Mouse (Mus musculus) embryonic facial prominence, embryonic 12.5 days (tissue): ENCODE results near the gene Ap3d1. TPM values are rescaled to one million over a fixed set of nuclear protein-coding genes. Genes with fewer than 3 reads are reported as not detected.
A peak's percentile ranks its signal among the peaks of the same experiment; 100 is the strongest.

Experiments
- ATAC-seq: fragments of 200-750 bp; cut with Nextera tagmentation; 2 replicates; pipeline ENCODE4 v1.8.0; 2017; ENCODE audit not compliant: insufficient number of reproducible peaks, insufficient read depth, low FRiP score, low TSS enrichment
- H3K27ac ChIP-seq: fragments of 300-500 bp; sonication (generic); 2 replicates; pipeline ENCODE4 v1.5.1; 2016; ENCODE audit warnings: mild to moderate bottlenecking
- H3K27me3 ChIP-seq: fragments of 300-500 bp; sonication (generic); 2 replicates; pipeline ENCODE4 v1.6.1; 2016; ENCODE audit warnings: mild to moderate bottlenecking, moderate library complexity
- H3K36me3 ChIP-seq: fragments of 300-500 bp; sonication (generic); 2 replicates; pipeline ENCODE4 v1.6.1; 2016; ENCODE audit warnings: mild to moderate bottlenecking
- H3K4me1 ChIP-seq: fragments of 300-500 bp; sonication (generic); 2 replicates; pipeline ENCODE4 v1.6.1; 2016
- H3K4me2 ChIP-seq: fragments of 300-500 bp; sonication (generic); replicated peaks from 2 replicates; pipeline ENCODE4 v1.6.1; 2016; ENCODE audit warnings: mild to moderate bottlenecking, moderate library complexity
- H3K4me3 ChIP-seq: fragments of 300-500 bp; sonication (generic); 2 replicates; pipeline ENCODE4 v1.5.1; 2016; ENCODE audit warnings: mild to moderate bottlenecking
- H3K9ac ChIP-seq: fragments of 300-500 bp; sonication (generic); 2 replicates; pipeline ENCODE4 v1.6.1; 2016; ENCODE audit warnings: mild to moderate bottlenecking, moderate library complexity
- H3K9me3 ChIP-seq: fragments of 300-500 bp; sonication (generic); 2 replicates; pipeline ENCODE4 v1.6.1; 2016; ENCODE audit warnings: mild to moderate bottlenecking, moderate library complexity
- WGBS: fragments of 180-500 bp; shearing (Covaris S2); methylation state at CpG from one replicate; pipeline ENCODE4 v1.1.7; 2016; 5-methylcytosine and 5-hydroxymethylcytosine counted together
- polyA plus RNA-seq: library from polyadenylated mRNA; unstranded; fragments of >200 nt; fragmentation: Nextera tagmentation; extraction: Ambion mirVana; gene quantifications from 2 replicates; pipeline ENCODE4 v1.2.1, GENCODE M21; 2016

The Ap3d1 gene
- polyA plus RNA-seq, 1 experiment from 2014 or later = 84.7 TPM

- Histone ChIP-seq H3K27me3 (no peaks in the 10 kb centered on the region), H3K4me2 (no peak overlapping the region), H3K9ac (0 out of 2 replicates have a peak overlapping the region, but pooled peaks have one; percentile 16), H3K4me3 (no peak overlapping the region), H3K27ac (no peak overlapping the region), H3K9me3 (no peaks in the 10 kb centered on the region), H3K4me1 (peaks cover 32% of the 10 kb centered on the region), H3K36me3 (peaks cover 78% of the 10 kb centered on the region)
- no peak for ATAC-seq
- 95% methylated on average over 7 of the region's 7 CpGs for WGBS
Observed at GRCm38 (mm10) chr10:80669737-80670485, 72.2 kb downstream of the Ap3d1 start.

- H3K27ac ChIP-seq = no peak overlapping the region
Observed at GRCm38 (mm10) chr10:80669018-80669417, 73.0 kb downstream of the Ap3d1 start.

GRCm38 (mm10) chr10:80668614-80669013 lies 73.5 kb downstream of the Ap3d1 start:
- ATAC-seq = no peak
- peaks cover 78% of the 10 kb centered on the region for H3K36me3 ChIP-seq
- no peaks in the 10 kb centered on the region for H3K9me3 ChIP-seq
- H3K27ac ChIP-seq = no peak overlapping the region
- H3K4me1 ChIP-seq = peaks cover 24% of the 10 kb centered on the region
- H3K4me3 ChIP-seq = no peak overlapping the region
- 87% methylated on average over 11 of the region's 11 CpGs for WGBS
- H3K4me2 ChIP-seq = no peak overlapping the region
- no peak overlapping the region for H3K9ac ChIP-seq
- H3K27me3 ChIP-seq = no peaks in the 10 kb centered on the region

More at GRCm38 (mm10) chr10:80669018-80669417, 73.0 kb downstream of the Ap3d1 start:
- Histone ChIP-seq H3K36me3 (peaks cover 78% of the 10 kb centered on the region), H3K9me3 (no peaks in the 10 kb centered on the region), H3K4me1 (peaks cover 28% of the 10 kb centered on the region), H3K4me2 (no peak overlapping the region), H3K9ac (0 out of 2 replicates have a peak overlapping the region, but pooled peaks have one; percentile 10), H3K4me3 (no peak overlapping the region), H3K27me3 (no peaks in the 10 kb centered on the region)
- 89% methylated on average over 12 of the region's 12 CpGs for WGBS
- ATAC-seq = no peak

GRCm38 (mm10) chr10:80666837-80667412 lies 75.1 kb downstream of the Ap3d1 start:
- H3K9me3 ChIP-seq = no peaks in the 10 kb centered on the region
- no peak overlapping the region for H3K9ac ChIP-seq
- H3K36me3 ChIP-seq = peaks cover 65% of the 10 kb centered on the region
- no peaks in the 10 kb centered on the region for H3K27me3 ChIP-seq
- ATAC-seq = no peak
- no peak overlapping the region for H3K27ac ChIP-seq
- peaks cover 16% of the 10 kb centered on the region for H3K4me1 ChIP-seq
- H3K4me2 ChIP-seq = no peak overlapping the region
- 84% methylated on average over 19 of the region's 19 CpGs for WGBS
- no peak overlapping the region for H3K4me3 ChIP-seq

- Histone ChIP-seq H3K27ac (no peak overlapping the region), H3K36me3 (peaks cover 57% of the 10 kb centered on the region), H3K4me1 (peaks cover 16% of the 10 kb centered on the region), H3K9me3 (no peaks in the 10 kb centered on the region), H3K4me2 (no peak overlapping the region), H3K9ac (no peak overlapping the region), H3K27me3 (no peaks in the 10 kb centered on the region), H3K4me3 (no peak overlapping the region)
- no peak for ATAC-seq
- 69% methylated on average over 10 of the region's 10 CpGs for WGBS
Observed at GRCm38 (mm10) chr10:80665981-80666733, 75.9 kb downstream of the Ap3d1 start.

GRCm38 (mm10) chr10:80665459-80665858 lies 76.6 kb downstream of the Ap3d1 start:
- Histone ChIP-seq H3K9me3 (no peaks in the 10 kb centered on the region), H3K4me1 (peaks cover 16% of the 10 kb centered on the region), H3K4me2 (0 out of 2 replicates have a peak overlapping the region, but pooled peaks have one; percentile 17), H3K27ac (peak overlapping the region; percentile 77; the same call in 1 of the 2 replicates), H3K36me3 (peaks cover 50% of the 10 kb centered on the region), H3K9ac (no peak overlapping the region), H3K4me3 (no peak overlapping the region), H3K27me3 (no peaks in the 10 kb centered on the region)
- WGBS = 59% methylated on average over 4 of the region's 4 CpGs
- no peak for ATAC-seq

- Histone ChIP-seq H3K9me3 (no peaks in the 10 kb centered on the region), H3K9ac (no peak overlapping the region), H3K27ac (peak overlapping the region; percentile 77), H3K4me1 (peaks cover 16% of the 10 kb centered on the region), H3K36me3 (peaks cover 45% of the 10 kb centered on the region), H3K27me3 (no peaks in the 10 kb centered on the region), H3K4me2 (peak overlapping the region; percentile 17; the same call in 1 of the 2 replicates), H3K4me3 (no peak overlapping the region)
- 18% methylated on average over 10 of the region's 10 CpGs for WGBS
- ATAC-seq = no peak
Observed at GRCm38 (mm10) chr10:80665016-80665380, 77.1 kb downstream of the Ap3d1 start.

GRCm38 (mm10) chr10:80664197-80665015 lies 77.7 kb downstream of the Ap3d1 start:
- H3K4me1 ChIP-seq = peaks cover 16% of the 10 kb centered on the region
- no peak overlapping the region for H3K9ac ChIP-seq
- no peak for ATAC-seq
- 33% methylated on average over 16 of the region's 16 CpGs for WGBS
- H3K9me3 ChIP-seq = no peaks in the 10 kb centered on the region
- H3K36me3 ChIP-seq = peaks cover 39% of the 10 kb centered on the region
- no peak overlapping the region for H3K4me3 ChIP-seq
- peak overlapping the region; percentile 17; the same call in 1 of the 2 replicates for H3K4me2 ChIP-seq
- H3K27ac ChIP-seq = peak overlapping the region; percentile 77
- no peaks in the 10 kb centered on the region for H3K27me3 ChIP-seq

- WGBS = 53% methylated on average over 5 of the region's 5 CpGs
- H3K27me3 ChIP-seq = no peaks in the 10 kb centered on the region
- no peak overlapping the region for H3K4me3 ChIP-seq
- H3K4me2 ChIP-seq = no peak overlapping the region
- H3K4me1 ChIP-seq = peaks cover 16% of the 10 kb centered on the region
- no peaks in the 10 kb centered on the region for H3K9me3 ChIP-seq
- H3K36me3 ChIP-seq = peaks cover 32% of the 10 kb centered on the region
- no peak overlapping the region for H3K9ac ChIP-seq
- H3K27ac ChIP-seq = peak overlapping the region; percentile 64; the same call in 1 of the 2 replicates
- ATAC-seq = no peak
Observed at GRCm38 (mm10) chr10:80663485-80664196, 78.4 kb downstream of the Ap3d1 start.

- Histone ChIP-seq H3K27ac (no peak overlapping the region), H3K27me3 (no peaks in the 10 kb centered on the region), H3K36me3 (peaks cover 7% of the 10 kb centered on the region; the same call in 1 of the 2 replicates)
Observed at GRCm38 (mm10) chr10:80661149-80661548, 80.9 kb downstream of the Ap3d1 start.

More at GRCm38 (mm10) chr10:80661149-80661548, 80.9 kb downstream of the Ap3d1 start:
- peaks cover 22% of the 10 kb centered on the region for H3K4me1 ChIP-seq
- no peak overlapping the region for H3K4me3 ChIP-seq
- no peak overlapping the region for H3K9ac ChIP-seq
- no peaks in the 10 kb centered on the region for H3K9me3 ChIP-seq
- H3K4me2 ChIP-seq = no peak overlapping the region
- 32% methylated on average over 5 of the region's 5 CpGs for WGBS
- no peak for ATAC-seq
